Mouse (Mus musculus) small intestine, adult 2 months (tissue): ENCODE measurements around the gene Tipin.

Experiments used
- CTCF ChIP-seq: fragments of 200-500 bp; IDR thresholded peaks from 2 replicates; pipeline ENCODE4 v1.5.1; 2012; ENCODE audit warnings: low read depth, mild to moderate bottlenecking, control low read depth, inconsistent platforms, low read length, moderate library complexity, mixed read lengths; ENCODE audit not compliant: insufficient replicate concordance, insufficient read length; ENCODE audit errors: extremely low read depth
- POLR2A ChIP-seq: fragments of 200-500 bp; IDR thresholded peaks from 2 replicates; pipeline ENCODE4 v1.6.1; 2012; ENCODE audit warnings: low read depth, mild to moderate bottlenecking, control low read depth, inconsistent platforms, low read length, moderate library complexity

- TF ChIP-seq POLR2A, result no peak
- peak; percentile 36; the same call in 1 of the 2 replicates for TF ChIP-seq CTCF
These were observed 8.8 kb upstream of the Tipin start for GRCm38 (mm10) chr9:64272611-64273010.
